Mouse (Mus musculus) c-Kit-positive CD71-positive TER-119-positive erythroid progenitor cells, embryonic 14.5 days (primary cell): ENCODE measurements around the gene Phf21a.

Source experiments
- DNase-seq: peaks from one replicate; pipeline ENCODE4 v3.0.0-alpha.2; 2013; ENCODE audit warnings: low spot score

Phf21a gene

DNA sequence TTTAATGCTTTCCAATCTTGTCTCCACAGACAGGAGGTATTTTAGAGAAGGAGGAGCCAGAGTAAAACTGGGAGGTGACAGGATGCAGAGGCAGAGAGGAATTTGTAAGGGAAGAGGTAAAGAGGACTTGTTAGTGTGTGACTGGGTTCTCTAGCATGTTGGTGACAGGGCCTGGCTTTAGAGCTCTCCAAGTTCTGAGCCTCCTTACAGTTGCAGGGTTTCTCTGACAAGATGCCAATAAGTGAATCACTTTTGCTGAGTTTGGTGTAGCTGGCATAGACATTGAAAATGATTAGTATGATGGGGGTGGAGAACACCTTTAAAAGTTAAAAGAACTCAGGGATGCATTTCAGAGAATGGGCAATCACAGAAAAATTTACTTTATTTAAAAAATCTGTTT, 138.8 kb downstream of the Phf21a start:
- DNase-seq, result no peak

DNA sequence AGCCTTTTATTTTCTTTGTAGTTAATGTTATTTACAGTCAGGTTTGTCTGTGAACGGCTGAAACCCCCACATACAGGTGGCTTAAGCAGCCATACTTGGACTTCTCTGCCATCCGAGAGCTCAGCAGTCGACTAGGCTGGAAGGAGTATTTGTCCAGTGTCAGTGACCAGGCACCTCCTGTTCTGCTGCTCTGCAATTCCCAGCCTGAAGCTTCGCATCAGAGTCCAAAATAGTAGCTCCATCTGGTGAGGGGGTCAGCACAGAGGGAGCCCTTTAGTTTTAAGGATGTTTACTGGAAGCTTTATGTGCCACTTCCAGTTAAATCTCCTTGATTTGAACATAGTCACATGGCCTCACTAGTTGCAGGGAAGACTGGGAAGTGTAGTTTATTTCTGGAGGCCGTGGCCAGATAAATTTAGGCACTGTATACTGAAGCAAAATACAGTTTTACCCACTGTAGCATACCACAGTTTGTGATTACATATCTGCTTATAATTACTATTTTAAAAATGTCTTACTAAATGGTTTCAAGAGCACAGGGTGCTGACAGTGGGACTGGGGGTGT, 141.9 kb downstream of the Phf21a start:
- DNase-seq, result no peak

DNA sequence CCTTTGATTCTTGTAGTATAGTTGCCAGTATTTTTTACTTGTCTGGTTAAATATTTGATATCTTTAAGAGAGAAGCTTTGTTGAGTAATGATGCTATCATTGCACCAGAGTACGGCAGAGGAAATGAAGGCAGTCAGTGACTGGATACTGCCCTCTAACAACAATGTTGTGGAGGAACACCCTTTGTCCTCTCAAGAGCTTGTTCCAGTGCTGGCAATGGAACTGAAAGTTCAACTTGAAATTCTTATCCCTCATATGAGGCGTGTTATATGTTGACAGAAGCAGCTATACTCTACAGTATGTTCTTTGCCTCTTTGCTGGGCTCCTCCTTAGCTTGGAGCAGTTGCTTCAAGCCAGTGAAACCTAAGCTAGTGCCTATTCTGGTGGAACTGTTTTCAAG, 147.4 kb downstream of the Phf21a start:
- DNase-seq, result no peak

DNA sequence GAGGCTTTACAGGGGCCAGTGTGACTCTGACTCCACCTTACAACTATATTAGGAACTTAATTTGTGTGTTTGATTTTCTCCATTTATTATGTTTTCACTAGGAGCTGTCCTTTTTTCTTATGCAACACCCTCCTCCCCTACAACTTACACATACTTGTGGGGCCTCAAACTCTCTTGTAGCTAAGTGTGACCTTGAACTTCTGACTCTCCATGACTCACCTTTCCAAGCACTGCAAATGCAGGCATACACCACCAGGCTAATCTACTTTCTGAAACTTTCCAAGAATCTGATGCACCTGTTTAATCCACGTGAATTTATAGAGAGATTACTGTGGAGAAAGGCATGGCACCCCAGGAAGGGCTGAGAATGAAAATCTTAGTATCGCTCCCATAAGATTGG, 147.9 kb downstream of the Phf21a start:
- no peak for DNase-seq

DNA sequence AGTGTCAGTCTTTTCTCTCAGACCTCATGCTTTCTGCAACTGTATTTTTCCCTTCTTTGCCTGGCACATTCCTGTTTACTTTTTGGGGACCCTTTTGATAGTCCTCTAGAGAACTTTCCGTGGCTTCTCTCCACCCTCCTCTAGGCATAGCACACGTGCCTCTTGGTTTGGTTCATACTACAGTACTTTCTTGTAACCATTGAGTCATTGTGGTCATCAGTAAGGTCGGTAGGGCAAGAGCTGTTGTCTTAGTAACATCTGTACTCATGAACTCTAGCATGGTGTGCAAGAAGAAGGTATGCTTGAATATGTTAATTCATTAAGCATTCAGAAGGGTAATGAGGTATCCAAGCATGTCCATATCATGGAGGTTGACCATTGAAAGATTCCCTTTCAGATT, 148.4 kb downstream of the Phf21a start:
- no peak for DNase-seq

DNA sequence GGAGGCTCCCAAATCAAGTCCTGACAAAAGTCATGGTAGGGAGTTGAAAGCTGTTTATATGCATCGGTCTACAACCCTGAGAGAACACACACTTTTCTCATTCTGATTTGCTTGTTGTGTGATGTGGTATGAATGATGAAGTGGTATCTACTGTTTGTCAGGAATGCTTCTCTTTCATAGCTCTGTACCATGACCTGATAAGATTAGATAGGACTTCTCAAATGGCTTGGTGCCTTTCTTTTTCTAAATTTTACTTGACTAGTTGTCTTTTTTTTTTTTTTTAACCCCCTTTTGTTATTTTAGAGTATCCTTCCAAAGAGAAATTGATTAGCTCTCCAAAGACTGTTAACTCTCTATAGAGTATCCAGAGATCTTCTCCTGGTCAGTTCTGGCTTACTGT, 153.2 kb downstream of the Phf21a start:
- DNase-seq, result no peak

DNA sequence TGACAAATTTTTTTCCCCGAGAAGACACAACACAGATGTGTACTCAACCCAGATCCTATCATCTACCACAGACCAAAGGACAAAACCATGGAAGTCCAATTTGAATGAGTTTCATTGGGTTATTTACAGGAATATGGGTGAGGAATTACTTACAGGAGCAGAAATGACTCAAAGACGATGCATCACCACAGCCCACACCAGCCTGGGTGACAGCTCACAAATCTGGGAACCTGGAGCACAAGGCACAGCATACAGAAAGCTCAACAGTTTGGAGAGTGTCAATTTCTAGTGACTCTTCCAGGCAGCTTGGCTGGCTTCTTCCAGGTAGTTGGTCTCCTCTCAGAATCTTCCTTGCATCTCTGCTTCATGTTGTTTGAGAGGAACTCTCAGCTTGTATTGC, 154.8 kb downstream of the Phf21a start:
- DNase-seq, result no peak

DNA sequence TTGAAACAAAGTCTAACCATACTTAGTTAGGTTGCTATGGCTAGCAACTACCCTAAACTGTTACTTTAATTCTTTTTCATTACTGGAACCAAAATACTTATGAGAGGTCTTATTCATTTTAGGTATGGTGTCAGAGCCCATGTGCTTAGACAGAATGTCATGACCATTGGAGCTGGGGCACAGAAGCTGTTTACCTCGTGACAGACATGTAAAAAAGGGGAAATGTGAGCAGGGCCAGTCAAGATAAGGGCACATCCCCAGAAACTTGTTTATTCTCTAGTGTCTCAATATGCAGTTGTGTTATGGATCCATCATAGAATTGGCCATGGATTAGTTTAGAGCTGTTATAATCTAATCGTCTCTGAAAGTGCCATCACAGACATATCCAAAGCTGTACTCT, 157.6 kb downstream of the Phf21a start:
- DNase-seq, result no peak

DNA sequence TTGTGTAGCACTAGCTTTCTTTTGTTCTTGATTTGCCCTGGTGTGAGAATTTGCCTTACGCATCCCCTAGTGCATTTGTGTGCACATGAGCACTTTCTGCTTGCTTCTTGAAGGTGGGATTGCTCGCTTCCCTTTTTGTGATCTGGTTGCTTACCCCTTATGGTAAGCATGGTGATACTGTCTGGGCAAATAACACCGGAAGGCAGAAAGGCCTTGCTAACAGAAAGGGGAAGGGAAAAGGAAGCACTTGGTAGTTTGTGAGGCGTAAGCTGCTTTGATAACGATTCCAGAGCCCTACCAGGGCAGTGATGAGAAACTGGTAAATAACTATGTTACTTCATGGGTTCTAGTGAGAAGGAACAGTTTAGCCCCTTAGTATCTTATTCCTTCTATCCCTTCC, 160.9 kb downstream of the Phf21a start:
- no peak for DNase-seq

DNA sequence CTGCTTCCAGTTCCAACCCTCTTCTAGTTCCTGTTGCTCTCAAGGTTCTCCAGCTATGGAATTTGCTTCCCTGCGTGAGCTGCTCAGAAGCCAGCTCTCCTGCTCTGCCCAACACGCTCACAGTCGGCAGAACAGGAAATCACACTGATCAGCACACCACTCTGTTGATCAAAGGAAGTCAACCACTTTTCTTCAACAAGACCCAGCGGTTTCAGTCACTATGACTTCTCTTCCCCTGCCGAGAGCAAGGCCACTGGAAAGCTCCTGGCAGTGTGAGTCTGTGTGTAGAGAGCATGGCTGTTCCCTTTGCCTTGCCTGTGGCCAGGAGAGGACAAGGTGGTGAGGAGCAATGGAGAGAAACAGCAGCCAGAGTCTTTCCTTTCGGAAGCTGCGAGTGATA, 163.2 kb downstream of the Phf21a start:
- no peak for DNase-seq

DNA sequence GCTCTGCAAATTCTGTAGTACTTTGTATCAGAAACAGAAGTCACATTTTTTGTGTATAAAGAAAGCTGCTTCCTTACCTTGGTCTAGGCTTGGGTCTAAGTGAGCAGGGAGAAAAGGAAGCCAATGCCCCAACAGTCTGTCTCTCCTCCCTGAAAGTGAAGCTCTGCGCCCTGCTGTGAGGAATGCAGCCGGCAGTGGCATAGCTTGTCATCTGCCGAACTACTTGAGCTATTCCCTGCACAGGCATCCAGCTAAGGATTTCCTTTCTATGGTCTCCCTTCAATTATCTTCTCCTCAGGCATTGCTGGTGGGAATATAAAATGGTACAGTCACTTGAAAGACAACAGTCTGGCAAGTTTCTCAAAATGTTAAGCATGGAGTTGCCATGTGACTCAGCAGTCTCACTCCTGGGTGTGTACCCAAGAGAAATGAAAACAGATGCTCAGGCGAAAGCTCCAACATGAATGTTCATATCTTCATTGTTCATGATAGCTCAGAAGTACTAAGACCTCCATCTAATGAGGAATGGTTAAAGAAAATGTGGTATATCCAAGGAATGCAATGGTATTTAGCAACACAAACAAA, 164.5 kb downstream of the Phf21a start:
- no peak for DNase-seq

DNA sequence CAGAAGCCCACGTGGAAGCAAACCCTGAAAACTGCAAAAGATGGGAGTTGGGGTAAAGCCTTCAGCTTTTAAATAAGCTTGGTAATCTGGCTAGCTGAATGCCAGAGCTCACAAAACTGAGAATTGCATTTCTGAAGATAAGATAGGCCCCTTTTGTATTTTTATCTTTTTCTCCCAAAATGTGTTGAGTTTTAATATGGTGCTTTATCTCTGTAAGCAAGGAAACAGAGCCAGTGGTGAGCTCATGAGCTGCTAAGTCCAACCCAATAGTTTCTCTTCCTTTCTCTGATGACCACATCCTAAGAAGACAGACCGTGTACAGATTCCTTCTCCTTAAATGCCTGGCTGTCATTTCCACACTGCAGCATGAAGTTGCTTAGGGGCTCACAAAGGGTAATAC, 167.0 kb downstream of the Phf21a start:
- DNase-seq, result no peak

DNA sequence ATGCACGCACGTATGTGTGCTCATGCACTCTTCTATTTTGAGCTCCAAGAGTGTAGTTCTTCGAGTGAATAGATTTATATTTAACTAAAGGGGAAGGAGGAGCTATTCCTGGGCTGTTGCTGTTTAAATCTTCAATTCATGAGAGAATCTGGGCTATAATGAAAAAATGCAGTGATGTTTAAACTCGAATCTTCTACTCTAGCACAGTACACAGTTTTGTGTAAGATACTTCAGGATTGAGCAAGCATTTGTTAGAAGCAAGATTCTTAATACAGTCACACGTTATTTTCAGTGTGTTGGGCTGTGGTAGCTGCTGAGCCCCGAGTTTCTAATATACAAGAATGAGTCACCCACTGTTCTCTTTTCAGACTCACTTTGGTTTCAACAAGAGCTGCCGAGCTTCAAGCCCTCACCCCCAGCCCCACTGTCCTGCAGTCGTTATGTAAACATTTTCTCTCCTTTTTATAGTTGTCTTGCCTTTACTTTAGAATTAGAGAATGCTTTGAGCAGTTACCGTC, 173.2 kb downstream of the Phf21a start:
- no peak for DNase-seq

DNA sequence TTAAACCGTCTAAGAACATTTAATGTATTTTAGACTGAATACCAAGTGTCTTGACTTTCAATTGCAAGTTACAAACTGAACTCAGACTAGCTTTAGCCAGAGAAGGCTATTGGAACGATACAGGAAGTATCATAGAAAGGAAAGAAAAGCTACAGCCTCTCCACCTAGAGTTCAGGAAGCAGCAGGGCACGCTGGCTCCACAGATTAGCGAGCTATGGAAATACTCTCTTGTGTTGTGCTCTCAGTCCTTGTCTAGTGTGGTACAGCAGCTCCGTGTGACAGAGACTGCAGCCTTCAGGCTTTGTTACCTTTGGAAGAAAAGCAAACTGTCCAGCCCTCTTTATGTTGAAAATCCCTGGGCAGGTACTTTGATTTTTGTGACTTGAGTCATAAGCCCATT, 176.3 kb downstream of the Phf21a start:
- no peak for DNase-seq

DNA sequence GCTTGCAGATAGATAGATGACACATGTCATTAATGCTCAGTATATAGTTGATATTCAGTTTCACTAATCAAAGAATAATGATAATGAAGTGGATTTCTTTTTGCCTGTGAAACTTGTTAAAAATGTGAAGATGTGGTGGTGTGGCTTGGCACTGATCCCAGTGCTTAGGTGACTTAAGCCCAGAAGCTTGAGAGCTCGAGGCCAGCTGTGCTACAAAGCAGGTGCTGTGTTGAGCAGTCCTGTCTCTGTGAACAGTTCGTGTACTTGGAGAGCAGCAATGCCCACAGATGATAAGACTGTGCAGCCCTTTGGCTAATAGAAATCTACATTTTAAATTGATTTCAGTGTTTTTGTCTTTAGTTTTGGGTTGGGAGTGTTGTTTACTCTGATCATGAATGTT, 179.6 kb downstream of the Phf21a start:
- no peak for DNase-seq

DNA sequence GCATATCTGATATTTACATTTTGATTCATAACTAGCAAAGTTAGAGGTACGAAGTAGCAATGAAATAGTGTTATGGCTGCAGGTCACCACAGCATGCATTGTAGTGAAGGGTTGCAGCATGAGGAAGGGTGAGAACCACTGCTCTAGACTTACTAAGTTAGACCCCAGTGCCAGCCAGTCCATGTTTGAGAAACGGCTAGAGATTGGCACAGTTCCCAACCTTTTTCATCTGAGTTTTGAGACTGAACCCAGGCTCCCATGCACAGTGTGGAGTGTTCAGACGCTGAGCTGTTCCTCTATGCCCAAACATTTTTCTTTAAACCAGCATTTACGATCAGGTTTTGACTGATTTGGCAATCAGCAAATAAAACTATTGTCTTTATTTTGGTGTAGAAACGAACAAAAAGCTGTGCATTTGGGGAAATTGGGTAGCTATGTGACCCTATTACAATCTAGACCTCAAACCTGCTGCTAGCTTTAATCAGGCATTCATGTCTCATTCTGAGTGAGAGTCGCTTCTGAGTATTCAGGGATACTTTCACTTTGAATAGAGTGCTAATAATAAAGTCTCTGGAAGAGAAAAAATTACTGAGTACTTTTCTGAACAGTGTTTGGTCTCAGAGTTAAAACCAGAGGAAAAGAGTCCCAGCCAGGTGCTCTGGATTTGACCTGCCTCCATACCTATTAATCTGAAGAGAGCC, 180.3 kb downstream of the Phf21a start:
- no peak for DNase-seq

DNA sequence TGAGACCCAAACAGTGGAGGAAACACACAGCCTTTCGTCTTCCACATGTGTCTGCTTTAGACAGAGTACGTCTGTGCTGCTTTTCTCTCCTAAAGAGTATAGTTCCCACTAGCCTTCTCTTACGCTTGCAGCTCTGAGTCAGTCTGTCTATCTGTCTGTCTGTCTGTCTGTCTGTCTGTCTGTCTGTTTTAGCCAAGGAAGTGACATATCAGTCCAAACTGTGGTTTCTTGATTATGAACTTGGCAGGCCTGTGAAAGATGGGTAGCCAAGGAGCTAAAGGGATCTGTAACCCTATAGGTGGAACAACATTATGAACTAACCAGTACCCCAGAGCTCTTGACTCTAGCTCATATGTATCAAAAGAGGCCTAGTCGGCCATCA, 180.9 kb downstream of the Phf21a start:
- no peak for DNase-seq

DNA sequence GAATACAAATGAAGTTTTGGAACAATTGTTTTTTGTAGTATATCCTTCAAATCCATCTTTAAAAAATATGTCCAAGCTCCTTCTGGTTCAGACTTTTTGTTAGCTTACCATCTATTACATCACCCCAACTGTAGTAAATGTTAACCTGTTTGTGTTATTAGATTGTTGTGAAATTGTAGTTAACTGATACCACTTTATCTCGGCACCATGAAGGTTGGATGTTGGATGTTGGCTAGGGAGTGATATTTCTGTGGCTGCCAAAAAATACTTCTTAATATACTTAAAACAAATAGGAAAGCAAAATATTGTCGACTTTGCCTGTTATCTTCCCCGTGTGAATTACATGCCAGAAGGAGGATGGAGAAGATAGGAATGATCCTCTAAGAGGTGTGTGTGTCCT, 184.9 kb downstream of the Phf21a start:
- no peak for DNase-seq

DNA sequence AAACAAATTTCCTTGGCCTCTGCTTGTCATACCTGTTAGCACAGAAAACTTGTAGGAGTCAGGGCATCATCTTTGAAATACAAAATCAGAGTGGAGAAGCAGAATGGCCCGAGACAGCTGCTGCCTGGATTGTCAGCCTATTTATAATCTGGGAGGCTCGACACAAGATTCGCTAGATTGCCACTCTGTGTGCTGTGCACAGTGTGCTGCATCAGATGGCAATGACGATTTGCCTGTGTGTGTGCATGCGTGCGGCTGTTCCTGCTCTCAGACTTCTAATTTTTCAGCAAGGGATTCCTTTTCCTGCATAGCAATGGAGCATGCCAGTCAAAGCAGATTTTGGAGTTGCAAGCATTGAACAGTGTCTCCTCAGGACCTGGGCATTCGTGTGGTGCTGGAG, 185.7 kb downstream of the Phf21a start:
- no peak for DNase-seq

DNA sequence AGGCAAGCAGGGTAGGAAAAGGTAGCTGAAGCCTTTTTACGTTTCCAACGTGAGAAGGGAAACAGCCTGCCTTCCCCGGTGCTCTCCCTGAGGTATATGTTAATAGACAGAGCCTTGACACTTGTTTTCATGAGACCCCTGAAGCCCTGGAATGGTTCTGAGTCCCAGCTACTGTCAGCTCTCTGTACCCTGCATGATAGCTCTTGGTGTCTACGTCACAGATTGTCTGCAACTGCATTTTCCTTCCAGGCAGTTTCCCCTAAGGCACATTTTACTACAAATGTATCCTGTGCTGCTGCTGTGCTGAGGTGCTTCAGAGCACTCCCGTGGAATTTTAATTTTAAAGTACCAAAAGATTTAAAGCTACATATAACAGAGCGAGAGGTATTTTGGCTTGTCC, 186.5 kb downstream of the Phf21a start:
- DNase-seq, result no peak

DNA sequence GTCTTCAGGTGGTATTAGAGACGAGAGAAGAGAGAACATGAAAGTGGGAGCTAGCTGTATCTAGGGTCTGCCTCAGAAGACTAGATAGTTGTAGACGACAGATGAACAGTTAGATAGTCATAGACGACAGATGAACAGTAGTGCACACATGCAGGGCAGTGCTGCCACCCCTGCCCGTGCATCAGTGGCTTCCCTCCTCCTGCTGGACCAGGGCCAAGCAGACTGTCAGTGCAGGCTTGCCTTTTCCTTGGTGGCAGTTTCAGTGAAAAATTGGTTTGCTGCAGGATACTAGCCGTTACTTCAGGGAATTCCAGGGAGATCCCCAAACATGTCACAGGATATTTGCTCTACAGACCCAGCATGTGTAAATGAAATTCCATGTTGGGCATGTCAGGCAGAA, 192.7 kb downstream of the Phf21a start:
- DNase-seq, result no peak

DNA sequence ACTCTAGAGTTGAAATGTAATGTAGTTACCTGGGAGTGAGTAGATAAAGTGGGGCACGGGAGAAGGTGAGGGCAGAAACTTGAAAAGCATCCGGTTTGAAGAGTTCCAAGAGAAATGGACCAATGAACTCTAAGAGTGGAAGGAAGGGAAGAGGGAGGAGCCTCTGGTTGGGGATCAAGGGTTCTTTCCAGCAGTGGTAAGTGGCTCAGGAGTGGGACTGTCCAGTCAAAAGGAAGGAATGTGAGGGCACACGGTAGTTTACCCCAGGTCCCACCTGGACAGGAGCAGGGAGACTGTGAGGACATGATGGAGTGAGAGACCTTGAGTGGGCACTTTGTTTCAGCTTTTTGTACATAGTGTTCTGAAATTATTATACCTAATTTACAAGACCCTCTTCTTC, 196.4 kb downstream of the Phf21a start:
- no peak for DNase-seq

DNA sequence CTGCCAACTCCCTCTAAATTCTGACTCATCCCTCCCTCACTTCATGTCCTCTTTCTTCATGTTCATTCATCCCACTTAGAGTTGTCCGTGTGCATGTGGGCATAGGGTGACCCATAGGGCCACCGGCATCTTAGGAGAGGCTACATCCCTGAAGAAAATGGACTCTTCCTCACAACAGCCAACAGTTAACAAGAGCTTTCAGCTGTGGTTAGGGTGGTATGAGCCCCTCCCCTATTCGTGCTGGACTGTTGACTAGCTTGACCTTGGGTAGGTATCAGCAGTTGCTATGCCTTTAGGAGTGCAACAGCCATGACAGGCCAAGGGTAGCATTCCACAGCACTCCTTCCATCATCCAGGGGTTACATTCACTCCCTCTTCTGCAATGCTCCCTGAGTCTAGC, 198.6 kb downstream of the Phf21a start:
- no peak for DNase-seq

DNA sequence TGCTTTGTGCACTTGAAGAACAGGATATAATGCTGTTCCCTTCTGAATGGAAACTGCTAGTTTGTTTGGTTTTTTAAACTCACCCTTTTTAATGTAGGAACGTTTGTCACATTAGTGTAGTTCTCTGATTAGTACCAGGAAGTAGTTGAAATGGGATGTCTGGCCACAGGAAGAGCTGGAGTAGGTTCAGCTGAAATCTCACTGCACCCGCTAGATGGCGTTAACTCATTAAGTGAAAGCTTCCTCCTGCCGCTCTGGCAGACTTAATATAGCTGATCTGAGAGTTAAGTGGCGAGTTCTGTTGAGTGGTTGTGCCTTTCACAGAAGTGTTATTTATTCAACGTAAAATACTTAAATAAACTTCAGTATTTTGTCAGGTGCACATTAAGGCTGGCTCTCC, 203.5 kb downstream of the Phf21a start:
- peak; percentile 65 for DNase-seq
